Mouse (Mus musculus) olfactory bulb, adult 2 months (tissue): ENCODE results near the gene Usp36. TPM values are rescaled to one million over a fixed set of nuclear protein-coding genes. Genes with fewer than 3 reads are reported as not detected.

Experiments
- H3K27ac ChIP-seq: fragments of 200-500 bp; 2 replicates; pipeline ENCODE4 v1.5.1; 2012; ENCODE audit warnings: low read depth, low read length; ENCODE audit not compliant: insufficient read depth
- H3K4me1 ChIP-seq: fragments of 200-500 bp; 2 replicates; pipeline ENCODE4 v1.6.1; 2012; ENCODE audit warnings: low read length; ENCODE audit not compliant: control insufficient read depth, insufficient read depth
- H3K4me3 ChIP-seq: fragments of 200-500 bp; 2 replicates; pipeline ENCODE4 v1.5.1; 2012; ENCODE audit warnings: mild to moderate bottlenecking, low read depth, low read length, moderate library complexity; ENCODE audit not compliant: insufficient read depth
- CTCF ChIP-seq: fragments of 200-500 bp; IDR thresholded peaks from 2 replicates; pipeline ENCODE4 v1.5.1; 2012; ENCODE audit warnings: low read depth, mild to moderate bottlenecking, low read length, moderate library complexity; ENCODE audit not compliant: insufficient read depth
- POLR2A ChIP-seq: fragments of 200-500 bp; IDR thresholded peaks from 2 replicates; pipeline ENCODE4 v1.6.1; 2012; ENCODE audit warnings: mild to moderate bottlenecking, low read depth, low read length, moderate library complexity; ENCODE audit not compliant: insufficient read depth
- WGBS: fragments of 180-500 bp; shearing (Covaris S2); methylation state at CpG from one replicate; pipeline ENCODE4 v1.1.7; 2018; 5-methylcytosine and 5-hydroxymethylcytosine counted together
- polyA plus RNA-seq: library from polyadenylated mRNA; stranded (reverse); fragments of >200 nt; gene quantifications from 2 replicates; pipeline ENCODE4 v1.2.4, GENCODE M21; 2012; ENCODE audit warnings: low replicate concordance; ENCODE audit not compliant: missing spikeins, insufficient read depth, insufficient read length

Gene Usp36
- polyA plus RNA-seq, 1 experiment: not detected

GRCm38 (mm10) chr11:118234929-118235328 lies 55.1 kb downstream of the Usp36 start:
- WGBS: 84% methylated on average over 7 of the region's 7 CpGs
- Histone ChIP-seq H3K27ac (no peak overlapping the region), H3K4me3 (no peak overlapping the region), H3K4me1 (peaks cover 20% of the 10 kb centered on the region)
- TF ChIP-seq CTCF: no peak
- no peak for TF ChIP-seq POLR2A

- Histone ChIP-seq H3K27ac (no peak overlapping the region), H3K4me1 (peaks cover 16% of the 10 kb centered on the region), H3K4me3 (no peak overlapping the region)
- no peak for TF ChIP-seq CTCF
- no peak for TF ChIP-seq POLR2A
- WGBS: 76% methylated on average over 6 of the region's 6 CpGs
These were observed 55.5 kb downstream of the Usp36 start for GRCm38 (mm10) chr11:118234500-118234899.

GRCm38 (mm10) chr11:118233924-118234323 lies 56.1 kb downstream of the Usp36 start:
- peaks cover 16% of the 10 kb centered on the region for H3K4me1 ChIP-seq
- TF ChIP-seq POLR2A (no peak), CTCF (no peak)
- 74% methylated on average over 3 of the region's 3 CpGs for WGBS
- H3K27ac ChIP-seq: no peak overlapping the region
- H3K4me3 ChIP-seq: no peak overlapping the region

GRCm38 (mm10) chr11:118232314-118232831 lies 57.7 kb downstream of the Usp36 start:
- TF ChIP-seq CTCF (0 out of 2 replicates have a peak, but pooled peaks have one; percentile 22), POLR2A (no peak)
- WGBS: 27% methylated on average over 7 of the region's 7 CpGs
- no peak overlapping the region for H3K4me3 ChIP-seq

GRCm38 (mm10) chr11:118229941-118230340 lies 60.1 kb downstream of the Usp36 start:
- TF ChIP-seq POLR2A: no peak
- no peak for TF ChIP-seq CTCF
- Histone ChIP-seq H3K4me1 (peaks cover 14% of the 10 kb centered on the region), H3K27ac (no peak overlapping the region), H3K4me3 (no peak overlapping the region)
- 89% methylated on average over 5 of the region's 5 CpGs for WGBS

More at GRCm38 (mm10) chr11:118232314-118232831, 57.7 kb downstream of the Usp36 start:
- Histone ChIP-seq H3K4me1 (peaks cover 19% of the 10 kb centered on the region), H3K27ac (no peak overlapping the region)

- Histone ChIP-seq H3K4me1 (peaks cover 11% of the 10 kb centered on the region), H3K4me3 (no peak overlapping the region), H3K27ac (no peak overlapping the region)
- WGBS: 48% methylated on average over 7 of the region's 7 CpGs
- no peak for TF ChIP-seq POLR2A
- TF ChIP-seq CTCF: no peak
These were observed 62.4 kb downstream of the Usp36 start for GRCm38 (mm10) chr11:118227650-118228049.

- no peak for TF ChIP-seq POLR2A
- TF ChIP-seq CTCF: no peak
- no peak overlapping the region for H3K27ac ChIP-seq
- no peak overlapping the region for H3K4me3 ChIP-seq
- H3K4me1 ChIP-seq: peaks cover 9% of the 10 kb centered on the region
- 93% methylated on average over 7 of the region's 7 CpGs for whole genome bisulfite sequencing
These were observed 63.2 kb downstream of the Usp36 start for GRCm38 (mm10) chr11:118226850-118227249.

- peaks cover 9% of the 10 kb centered on the region for H3K4me1 ChIP-seq
- WGBS: 66% methylated on average over 1 of the region's 1 CpGs
- TF ChIP-seq POLR2A (no peak), CTCF (no peak)
These were observed 64.2 kb downstream of the Usp36 start for GRCm38 (mm10) chr11:118225862-118226261.

GRCm38 (mm10) chr11:118225056-118225836 lies 64.8 kb downstream of the Usp36 start:
- peaks cover 9% of the 10 kb centered on the region for H3K4me1 ChIP-seq
- TF ChIP-seq CTCF: no peak
- TF ChIP-seq POLR2A: no peak
- no peak overlapping the region for H3K4me3 ChIP-seq
- WGBS: 58% methylated on average over 12 of the region's 12 CpGs
- no peak overlapping the region for H3K27ac ChIP-seq

More at GRCm38 (mm10) chr11:118225862-118226261, 64.2 kb downstream of the Usp36 start:
- H3K27ac ChIP-seq: no peak overlapping the region
- H3K4me3 ChIP-seq: no peak overlapping the region
